Mouse (Mus musculus) heart, adult 2 months (tissue): ENCODE measurements around the gene Ipmk. TPM values are rescaled to one million over a fixed set of nuclear protein-coding genes. Genes with fewer than 3 reads are reported as not detected.

Experiments
- DNase-seq, 2 experiments: peaks; one replicate each; pipeline ENCODE4 v3.0.0; 2021
- H3K27ac ChIP-seq: fragments of 200-600 bp; 2 replicates; pipeline ENCODE4 v1.8.1; 2022
- H3K27me3 ChIP-seq: fragments of 200-500 bp; 2 replicates; pipeline ENCODE4 v1.6.1; 2012; ENCODE audit warnings: mild to moderate bottlenecking, low read length, inconsistent platforms, mixed read lengths; ENCODE audit not compliant: control insufficient read depth, insufficient read depth
- H3K36me3 ChIP-seq: fragments of 200-500 bp; 2 replicates; pipeline ENCODE4 v1.6.1; 2012; ENCODE audit warnings: low read length, inconsistent platforms; ENCODE audit not compliant: control insufficient read depth, insufficient read depth
- H3K4me1 ChIP-seq: fragments of 200-500 bp; 2 replicates; pipeline ENCODE4 v1.6.1; 2011; ENCODE audit warnings: low read length; ENCODE audit not compliant: control insufficient read depth, insufficient read depth
- H3K4me3 ChIP-seq: fragments of 200-600 bp; 2 replicates; pipeline ENCODE4 v1.8.1; 2022
- H3K79me2 ChIP-seq: fragments of 200-500 bp; replicated peaks from 2 replicates; pipeline ENCODE4 v1.6.1; 2012; ENCODE audit warnings: mild to moderate bottlenecking, inconsistent platforms, low read length, moderate library complexity, mixed read lengths; ENCODE audit not compliant: control insufficient read depth, insufficient read depth
- H3K9ac ChIP-seq: fragments of 200-500 bp; 2 replicates; pipeline ENCODE4 v1.6.1; 2012; ENCODE audit warnings: low read depth, mild to moderate bottlenecking, control low read depth, inconsistent platforms, low read length, mixed read lengths
- CTCF ChIP-seq: fragments of 200-600 bp; IDR thresholded peaks from 2 replicates; pipeline ENCODE4 v1.8.1; 2022; ENCODE audit warnings: antibody characterized with exemption, mild to moderate bottlenecking, moderate library complexity
- EP300 ChIP-seq: fragments of 200-500 bp; IDR thresholded peaks from 2 replicates; pipeline ENCODE4 v1.6.1; 2011; ENCODE audit warnings: low read depth, low read length, control low read depth; ENCODE audit not compliant: insufficient read depth
- POLR2A ChIP-seq: fragments of 200-500 bp; IDR thresholded peaks from 2 replicates; pipeline ENCODE4 v1.6.1; 2011; ENCODE audit warnings: mild to moderate bottlenecking, low read depth, low read length, control low read depth; ENCODE audit not compliant: insufficient read depth
- WGBS: fragments of 180-500 bp; shearing (Covaris S2); methylation state at CpG from one replicate; pipeline ENCODE4 v1.1.7; 2018; 5-methylcytosine and 5-hydroxymethylcytosine counted together
- intact Hi-C: fragments of 180-260 bp; cut with DNase I; formaldehyde crosslinking; loops from one replicate; pipeline ENCODE4 v1.15.1; 2025
- polyA plus RNA-seq: library from polyadenylated mRNA; depleted of rRNA; stranded (reverse); fragments of >200 nt; gene quantifications from 2 replicates; pipeline ENCODE4 v1.2.3, GENCODE M21; 2012
- total RNA-seq, 2 experiments: library from RNA; stranded (reverse); gene quantifications; 2 replicates each; pipeline ENCODE4 v1.2.3; 2021

Ipmk gene
- total and polyA plus RNA-seq, 3 experiments: 5.0 to 17.9 (median 12.6) TPM

DNA sequence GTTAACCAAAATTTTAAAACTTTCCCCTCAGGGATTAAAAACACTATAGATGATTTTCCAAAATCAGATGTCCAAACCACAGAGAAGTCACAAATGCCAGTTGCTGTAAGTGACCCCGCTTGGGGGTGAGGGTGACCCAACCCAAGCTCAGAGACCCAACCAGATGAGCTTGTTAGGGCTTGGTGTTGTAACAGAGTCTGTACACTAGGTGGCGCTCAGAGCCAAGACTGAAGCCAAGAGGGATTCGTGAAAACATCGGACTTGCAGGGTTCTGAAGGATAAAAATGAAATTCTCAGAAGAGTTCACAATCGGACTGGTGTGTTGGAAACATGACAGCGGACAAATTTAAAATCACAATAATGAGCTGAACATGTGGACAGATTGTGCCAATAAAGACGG, 20.8 kb upstream of the Ipmk start:
- H3K4me1 ChIP-seq: no peaks in the 10 kb centered on the region
- no peaks in the 10 kb centered on the region for H3K27me3 ChIP-seq
- intact Hi-C loops: loop anchor here (1.0 to 5.0 kb wide), 2 partner anchors 41 to 75 kb away; no protein-coding TSS in a partner anchor
- H3K9ac ChIP-seq: no peak overlapping the region
- H3K4me3 ChIP-seq: no peak overlapping the region
- H3K79me2 ChIP-seq: no peaks in the 10 kb centered on the region
- no peak overlapping the region for H3K27ac ChIP-seq
- WGBS: 9% methylated on average over 7 of the region's 7 CpGs
- no peak for TF ChIP-seq POLR2A
- TF ChIP-seq EP300: peak; percentile 85; the same call in 1 of the 2 replicates
- no peak; the same call in 1 of the 2 replicates for TF ChIP-seq CTCF
- H3K36me3 ChIP-seq: no peaks in the 10 kb centered on the region
- peak; percentile 60 to 76 for DNase-seq

DNA sequence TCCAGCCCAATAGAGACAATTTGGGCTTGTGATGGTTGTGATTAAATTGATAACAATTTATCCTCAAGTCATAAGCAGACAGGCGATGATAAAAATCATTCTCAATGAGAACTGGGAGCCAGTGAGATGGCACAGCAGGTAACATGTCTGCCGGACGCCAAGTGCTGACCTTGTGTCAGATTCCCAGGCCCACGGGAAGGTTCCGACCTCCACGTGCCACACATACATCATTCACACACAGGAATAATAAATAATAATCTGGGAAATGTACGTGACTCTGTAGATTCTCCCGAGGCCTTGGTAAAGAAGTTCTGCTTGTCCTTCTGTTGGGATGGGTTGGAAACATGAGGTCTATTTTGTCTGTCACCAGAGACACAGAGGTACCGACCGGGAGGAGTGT, 20.2 kb upstream of the Ipmk start:
- H3K9ac ChIP-seq: no peak overlapping the region
- DNase-seq: no peak
- TF ChIP-seq POLR2A: no peak
- TF ChIP-seq EP300: no peak
- TF ChIP-seq CTCF: no peak
- no peak overlapping the region for H3K27ac ChIP-seq
- intact Hi-C loops: loop anchor here (1.0 to 5.0 kb wide), 2 partner anchors 40 to 74 kb away; no protein-coding TSS in a partner anchor
- no peak overlapping the region for H3K4me3 ChIP-seq
- H3K4me1 ChIP-seq: no peaks in the 10 kb centered on the region
- H3K36me3 ChIP-seq: no peaks in the 10 kb centered on the region
- H3K27me3 ChIP-seq: no peaks in the 10 kb centered on the region
- WGBS: 88% methylated on average over 10 of the region's 10 CpGs
- no peaks in the 10 kb centered on the region for H3K79me2 ChIP-seq

- TF ChIP-seq CTCF (no peak), POLR2A (no peak), EP300 (no peak)
- WGBS: 69% methylated on average over 6 of the region's 6 CpGs
- intact Hi-C loops: loop anchor here (5.0 kb wide), 1 partner anchor 39 kb away; no protein-coding TSS in a partner anchor
These were observed 19.2 kb upstream of the Ipmk start for GRCm38 (mm10) chr10:71328382-71328781.

GRCm38 (mm10) chr10:71328870-71329269, 18.7 kb upstream of the Ipmk start:
- Histone ChIP-seq H3K79me2 (no peaks in the 10 kb centered on the region), H3K4me1 (no peaks in the 10 kb centered on the region), H3K27me3 (no peaks in the 10 kb centered on the region), H3K4me3 (no peak overlapping the region), H3K9ac (no peak overlapping the region), H3K36me3 (no peaks in the 10 kb centered on the region), H3K27ac (no peak overlapping the region)
- no peak for DNase-seq
- WGBS: 87% methylated on average over 5 of the region's 5 CpGs
- no peak for TF ChIP-seq EP300
- TF ChIP-seq CTCF: no peak
- no peak for TF ChIP-seq POLR2A
- intact Hi-C loops: loop anchor here (5.0 kb wide), 1 partner anchor 38 kb away; no protein-coding TSS in a partner anchor

More at GRCm38 (mm10) chr10:71328382-71328781, 19.2 kb upstream of the Ipmk start:
- H3K79me2 ChIP-seq: no peaks in the 10 kb centered on the region
- H3K9ac ChIP-seq: no peak overlapping the region
- no peak overlapping the region for H3K27ac ChIP-seq
- DNase-seq: no peak
- no peak overlapping the region for H3K4me3 ChIP-seq
- no peaks in the 10 kb centered on the region for H3K36me3 ChIP-seq
- no peaks in the 10 kb centered on the region for H3K4me1 ChIP-seq
- no peaks in the 10 kb centered on the region for H3K27me3 ChIP-seq

GRCm38 (mm10) chr10:71329295-71329694, 18.3 kb upstream of the Ipmk start:
- Histone ChIP-seq H3K36me3 (no peaks in the 10 kb centered on the region), H3K79me2 (no peaks in the 10 kb centered on the region), H3K27me3 (no peaks in the 10 kb centered on the region), H3K4me3 (no peak overlapping the region), H3K27ac (no peak overlapping the region), H3K4me1 (no peaks in the 10 kb centered on the region), H3K9ac (no peak overlapping the region)
- 95% methylated on average over 6 of the region's 6 CpGs for WGBS
- no peak for DNase-seq
- TF ChIP-seq EP300: no peak
- no peak for TF ChIP-seq POLR2A
- TF ChIP-seq CTCF: no peak
- intact Hi-C loops: loop anchor here (5.0 kb wide), 1 partner anchor 38 kb away; no protein-coding TSS in a partner anchor

GRCm38 (mm10) chr10:71330070-71330469, 17.5 kb upstream of the Ipmk start:
- 97% methylated on average over 12 of the region's 12 CpGs for WGBS
- no peak for DNase-seq
- no peaks in the 10 kb centered on the region for H3K27me3 ChIP-seq
- no peak overlapping the region for H3K4me3 ChIP-seq
- no peaks in the 10 kb centered on the region for H3K4me1 ChIP-seq
- no peaks in the 10 kb centered on the region for H3K36me3 ChIP-seq
- H3K27ac ChIP-seq: no peak overlapping the region
- no peaks in the 10 kb centered on the region for H3K79me2 ChIP-seq
- intact Hi-C loops: no loop called here
- TF ChIP-seq POLR2A: no peak
- no peak for TF ChIP-seq CTCF
- TF ChIP-seq EP300: no peak
- H3K9ac ChIP-seq: no peak overlapping the region

GRCm38 (mm10) chr10:71331908-71332307, 15.7 kb upstream of the Ipmk start:
- Histone ChIP-seq H3K4me3 (no peak overlapping the region), H3K36me3 (no peaks in the 10 kb centered on the region), H3K27ac (no peak overlapping the region), H3K9ac (no peak overlapping the region), H3K27me3 (no peaks in the 10 kb centered on the region), H3K79me2 (no peaks in the 10 kb centered on the region; the same call in 1 of the 2 replicates), H3K4me1 (no peaks in the 10 kb centered on the region)
- no peak for DNase-seq
- intact Hi-C loops: no loop called here
- TF ChIP-seq EP300 (no peak), CTCF (no peak), POLR2A (no peak)
- 91% methylated on average over 7 of the region's 7 CpGs for WGBS
